Mouse (Mus musculus) spleen, adult 2 months (tissue): Measurements from ENCODE around the gene Barx1. TPM values are rescaled to one million over a fixed set of nuclear protein-coding genes. Genes with fewer than 3 reads are reported as not detected.

Experiments used
- DNase-seq, 2 experiments: peaks; one replicate each; pipeline versions ENCODE4 v3.0.0 to v3.0.0-alpha.2; 2012 to 2021; ENCODE audit warnings: low spot score in 2 of 2, low read depth in 1 of 2
- H3K27ac ChIP-seq: fragments of 200-500 bp; 2 replicates; pipeline ENCODE4 v1.5.1; 2012; ENCODE audit warnings: low read length, inconsistent platforms; ENCODE audit not compliant: insufficient read depth
- H3K27me3 ChIP-seq: fragments of 200-500 bp; 2 replicates; pipeline ENCODE4 v1.6.1; 2012; ENCODE audit warnings: mild to moderate bottlenecking, moderate library complexity, low read length, inconsistent platforms; ENCODE audit not compliant: control insufficient read depth, insufficient read depth
- H3K36me3 ChIP-seq: fragments of 200-500 bp; 2 replicates; pipeline ENCODE4 v1.6.1; 2012; ENCODE audit warnings: mild to moderate bottlenecking, low read length, inconsistent platforms; ENCODE audit not compliant: control insufficient read depth, insufficient read depth
- H3K4me1 ChIP-seq: fragments of 200-500 bp; 2 replicates; pipeline ENCODE4 v1.6.1; 2011; ENCODE audit warnings: inconsistent platforms; ENCODE audit not compliant: control insufficient read depth, insufficient read depth, insufficient read length
- H3K4me3 ChIP-seq: fragments of 200-500 bp; 2 replicates; pipeline ENCODE4 v1.5.1; 2011; ENCODE audit warnings: mild to moderate bottlenecking, inconsistent platforms; ENCODE audit not compliant: insufficient read depth, insufficient read length; ENCODE audit errors: extremely low read depth
- CTCF ChIP-seq: fragments of 200-500 bp; IDR thresholded peaks from 2 replicates; pipeline ENCODE4 v1.5.1; 2011; ENCODE audit warnings: mild to moderate bottlenecking, inconsistent platforms; ENCODE audit not compliant: insufficient read depth, insufficient read length, insufficient replicate concordance; ENCODE audit errors: extremely low read depth
- POLR2A ChIP-seq: fragments of 200-500 bp; IDR thresholded peaks from 2 replicates; pipeline ENCODE4 v1.6.1; 2011; ENCODE audit warnings: low read depth, low read length, inconsistent platforms
- WGBS: fragments of 180-500 bp; shearing (Covaris S2); methylation state at CpG from one replicate; pipeline ENCODE4 v1.1.7; 2018; 5-methylcytosine and 5-hydroxymethylcytosine counted together
- polyA plus RNA-seq: library from polyadenylated mRNA; depleted of rRNA; stranded (reverse); fragments of >200 nt; gene quantifications from 2 replicates; pipeline ENCODE4 v1.2.3, GENCODE M21; 2012

The Barx1 gene
- polyA plus RNA-seq, 1 experiment, result 0.46 TPM

DNA sequence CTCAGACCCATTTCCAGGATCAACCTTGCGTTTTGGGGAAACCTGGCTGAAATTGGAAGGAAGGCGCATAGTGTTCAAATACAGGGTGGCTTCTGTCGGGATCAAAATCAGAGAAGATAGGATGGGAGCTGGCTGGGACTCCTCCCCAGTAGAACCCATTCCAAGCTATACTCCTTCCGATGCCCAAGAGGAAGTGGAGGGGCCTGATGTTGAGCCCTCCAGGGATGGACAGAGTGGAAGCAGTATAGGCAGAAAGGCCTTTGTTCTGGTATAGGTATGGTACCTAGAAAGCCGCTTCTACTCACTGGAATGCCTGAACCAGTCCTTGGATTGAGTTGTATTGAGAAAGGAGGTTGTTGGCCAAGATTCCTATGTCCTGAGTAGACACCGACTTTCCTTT lies 2.1 kb upstream of the Barx1 start:
- no peak for DNase-seq
- H3K27ac ChIP-seq, result no peak overlapping the region
- no peak overlapping the region for H3K4me3 ChIP-seq
- no peaks in the 10 kb centered on the region for H3K36me3 ChIP-seq
- H3K27me3 ChIP-seq, result peaks cover 34% of the 10 kb centered on the region
- 25% methylated on average over 6 of the region's 6 CpGs for WGBS
- no peak for TF ChIP-seq POLR2A
- no peak for TF ChIP-seq CTCF
- no peaks in the 10 kb centered on the region; the same call in 1 of the 2 replicates for H3K4me1 ChIP-seq

- WGBS, result 11% methylated on average over 1 of the region's 1 CpGs
- TF ChIP-seq POLR2A (no peak), CTCF (no peak)
- Histone ChIP-seq H3K4me1 (no peaks in the 10 kb centered on the region; the same call in 1 of the 2 replicates), H3K36me3 (no peaks in the 10 kb centered on the region), H3K27me3 (peaks cover 37% of the 10 kb centered on the region), H3K27ac (no peak overlapping the region), H3K4me3 (no peak overlapping the region)
- no peak for DNase-seq
These were observed 1.2 kb upstream of the Barx1 start for GRCm38 (mm10) chr13:48661561-48661960.

DNA sequence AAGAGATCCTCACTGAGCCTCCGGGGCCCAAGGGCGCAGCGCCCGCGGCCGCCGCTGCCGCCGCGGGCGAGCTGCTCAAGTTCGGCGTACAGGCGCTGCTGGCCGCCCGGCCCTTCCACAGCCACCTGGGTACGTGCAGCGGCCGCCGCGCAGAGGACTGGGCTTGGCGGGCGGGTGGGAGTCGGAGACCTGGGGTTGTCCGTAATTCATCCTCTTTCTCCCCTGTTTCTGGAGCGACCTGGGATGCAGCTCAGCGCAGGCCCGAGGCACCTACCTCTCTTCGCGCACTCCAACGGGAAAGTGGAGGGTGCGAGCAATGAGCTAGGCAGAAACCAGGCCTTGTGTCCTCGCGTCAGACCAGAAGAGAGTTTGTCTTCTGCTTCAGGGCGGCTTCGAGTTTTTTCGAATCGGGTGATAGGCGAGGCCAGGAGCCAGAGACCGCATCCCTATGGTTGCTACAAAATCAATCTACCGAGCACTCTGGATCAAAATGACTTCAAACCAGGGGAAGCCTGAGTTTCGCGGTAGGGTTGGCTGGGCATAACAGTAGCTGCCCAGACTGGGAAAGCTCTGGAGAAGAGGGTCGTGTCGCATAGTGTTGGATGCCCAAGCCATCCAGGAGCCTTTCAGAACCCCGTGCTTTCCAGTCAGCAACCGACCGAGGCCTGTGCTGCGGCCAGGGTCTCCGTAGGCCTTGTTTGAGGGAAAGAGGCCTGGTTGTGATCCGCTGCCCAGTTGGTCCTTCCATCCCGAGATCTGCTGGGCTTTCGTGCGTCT lies 601 bp downstream of the Barx1 start:
- H3K27me3 ChIP-seq, result peaks cover 35% of the 10 kb centered on the region
- no peaks in the 10 kb centered on the region for H3K36me3 ChIP-seq
- no peak overlapping the region for H3K27ac ChIP-seq
- TF ChIP-seq POLR2A (no peak), CTCF (no peak)
- DNase-seq, result no peak
- H3K4me3 ChIP-seq, result no peak overlapping the region
- no peaks in the 10 kb centered on the region; the same call in 1 of the 2 replicates for H3K4me1 ChIP-seq
- WGBS, result 12% methylated on average over 46 of the region's 54 CpGs

GRCm38 (mm10) chr13:48663988-48664339 lies 1.2 kb downstream of the Barx1 start:
- WGBS, result 35% methylated on average over 7 of the region's 7 CpGs
- Histone ChIP-seq H3K36me3 (no peaks in the 10 kb centered on the region), H3K4me1 (no peaks in the 10 kb centered on the region; the same call in none of the 2 replicates), H3K27me3 (peaks cover 38% of the 10 kb centered on the region), H3K4me3 (no peak overlapping the region), H3K27ac (no peak overlapping the region)
- no peak for TF ChIP-seq CTCF
- TF ChIP-seq POLR2A, result no peak
- no peak for DNase-seq

DNA sequence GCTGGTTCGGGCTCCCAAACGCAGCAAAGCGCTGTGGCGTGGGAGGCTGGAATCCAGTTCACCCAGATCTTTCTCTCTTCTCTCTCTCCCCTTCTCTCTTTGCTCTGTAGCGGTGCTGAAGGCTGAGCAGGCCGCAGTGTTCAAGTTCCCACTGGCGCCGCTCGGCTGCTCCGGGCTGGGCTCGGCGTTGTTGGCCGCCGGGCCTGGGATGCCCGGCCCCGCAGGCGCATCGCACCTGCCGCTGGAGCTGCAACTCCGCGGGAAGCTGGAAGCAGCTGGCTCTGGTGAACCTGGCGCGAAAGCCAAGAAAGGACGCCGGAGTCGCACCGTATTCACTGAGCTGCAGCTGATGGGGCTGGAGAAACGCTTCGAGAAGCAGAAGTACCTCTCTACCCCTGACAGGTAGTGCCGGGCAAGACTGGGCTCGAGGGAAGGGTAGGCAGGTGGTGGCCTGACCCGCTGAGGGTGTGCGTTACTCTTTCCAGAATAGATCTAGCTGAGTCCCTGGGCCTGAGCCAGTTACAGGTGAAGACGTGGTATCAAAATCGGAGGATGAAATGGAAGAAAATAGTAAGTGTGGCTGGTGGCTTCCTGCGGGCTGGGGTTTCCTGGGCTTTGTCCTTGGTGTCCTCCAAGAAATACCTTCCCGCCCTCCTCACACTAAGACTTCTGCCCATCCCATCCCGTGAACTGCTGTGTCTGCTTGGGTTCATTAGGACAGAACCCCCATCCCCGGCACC lies 2.3 kb downstream of the Barx1 start:
- Histone ChIP-seq H3K4me3 (no peak overlapping the region), H3K36me3 (no peaks in the 10 kb centered on the region), H3K27me3 (peaks cover 46% of the 10 kb centered on the region), H3K4me1 (no peaks in the 10 kb centered on the region; the same call in none of the 2 replicates), H3K27ac (no peak overlapping the region)
- no peak for TF ChIP-seq CTCF
- TF ChIP-seq POLR2A, result no peak
- no peak for DNase-seq
- WGBS, result 7% methylated on average over 39 of the region's 39 CpGs

DNA sequence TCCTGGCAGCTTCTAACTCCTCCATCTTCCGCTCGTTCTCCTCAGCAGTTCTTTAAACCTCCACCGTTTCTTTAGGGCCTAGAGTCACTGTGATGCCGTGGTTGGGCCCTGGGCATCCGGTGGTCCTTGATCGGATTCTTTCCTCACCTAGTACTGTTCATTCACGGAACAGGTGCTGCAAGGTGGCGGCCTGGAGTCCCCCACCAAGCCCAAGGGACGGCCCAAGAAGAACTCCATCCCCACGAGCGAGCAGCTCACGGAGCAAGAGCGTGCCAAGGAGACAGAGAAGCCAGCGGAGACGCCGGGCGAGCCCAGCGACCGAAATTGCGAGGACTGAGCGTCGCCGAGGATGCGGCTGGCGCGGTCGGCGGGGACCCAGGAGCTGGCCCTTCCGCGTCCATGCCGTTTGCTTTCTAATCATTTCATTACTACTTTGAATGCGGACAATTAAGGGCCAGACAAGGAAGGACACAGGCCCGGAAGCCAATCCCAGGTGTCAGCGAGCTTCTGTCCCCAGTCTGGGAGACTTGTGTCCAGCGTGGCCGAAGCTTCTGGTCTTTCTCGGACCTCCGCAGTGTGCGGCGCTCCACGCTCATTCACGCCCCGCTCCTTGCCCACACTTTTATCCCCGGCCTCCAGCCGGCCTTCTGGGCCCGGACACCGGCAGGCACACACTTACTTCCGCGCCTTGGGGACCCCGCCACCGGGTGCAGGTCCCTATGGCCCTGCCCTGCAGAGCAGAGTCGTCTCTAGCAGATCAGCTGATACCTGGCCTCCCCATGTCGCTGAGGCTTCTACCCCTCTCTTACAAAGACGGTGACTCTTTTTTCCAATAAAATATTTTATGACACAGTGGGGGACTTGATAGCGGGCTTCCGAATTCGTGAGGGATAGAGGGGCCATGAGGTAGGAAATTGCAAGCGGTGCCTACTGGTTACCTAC lies 3.1 kb downstream of the Barx1 start:
- Histone ChIP-seq H3K4me1 (no peaks in the 10 kb centered on the region; the same call in none of the 2 replicates), H3K27me3 (peaks cover 46% of the 10 kb centered on the region), H3K36me3 (no peaks in the 10 kb centered on the region), H3K4me3 (no peak overlapping the region), H3K27ac (no peak overlapping the region)
- 9% methylated on average over 58 of the region's 58 CpGs for WGBS
- no peak for DNase-seq
- TF ChIP-seq CTCF (no peak), POLR2A (no peak)
